Mouse (Mus musculus): ENCODE data around the gene Esyt2.

GRCm38 (mm10) chr12:116278541-116278940 is 2.5 kb upstream of the Esyt2 start:
- TF ChIP-seq GATA1 (IDR thresholded peaks at IDR 0.05; ENCODE audit: low read length) (no peak), TAL1 (IDR thresholded peaks at IDR 0.05; ENCODE audit: low read length) (no peak)
